Mouse (Mus musculus): ENCODE data around the gene Cdc25b. TPM values are rescaled to one million over a fixed set of nuclear protein-coding genes. Genes with fewer than 3 reads are reported as not detected.

Gene Cdc25b
- 13.3 and 15.8 TPM in 2 replicates for total RNA-seq (2017)

DNA sequence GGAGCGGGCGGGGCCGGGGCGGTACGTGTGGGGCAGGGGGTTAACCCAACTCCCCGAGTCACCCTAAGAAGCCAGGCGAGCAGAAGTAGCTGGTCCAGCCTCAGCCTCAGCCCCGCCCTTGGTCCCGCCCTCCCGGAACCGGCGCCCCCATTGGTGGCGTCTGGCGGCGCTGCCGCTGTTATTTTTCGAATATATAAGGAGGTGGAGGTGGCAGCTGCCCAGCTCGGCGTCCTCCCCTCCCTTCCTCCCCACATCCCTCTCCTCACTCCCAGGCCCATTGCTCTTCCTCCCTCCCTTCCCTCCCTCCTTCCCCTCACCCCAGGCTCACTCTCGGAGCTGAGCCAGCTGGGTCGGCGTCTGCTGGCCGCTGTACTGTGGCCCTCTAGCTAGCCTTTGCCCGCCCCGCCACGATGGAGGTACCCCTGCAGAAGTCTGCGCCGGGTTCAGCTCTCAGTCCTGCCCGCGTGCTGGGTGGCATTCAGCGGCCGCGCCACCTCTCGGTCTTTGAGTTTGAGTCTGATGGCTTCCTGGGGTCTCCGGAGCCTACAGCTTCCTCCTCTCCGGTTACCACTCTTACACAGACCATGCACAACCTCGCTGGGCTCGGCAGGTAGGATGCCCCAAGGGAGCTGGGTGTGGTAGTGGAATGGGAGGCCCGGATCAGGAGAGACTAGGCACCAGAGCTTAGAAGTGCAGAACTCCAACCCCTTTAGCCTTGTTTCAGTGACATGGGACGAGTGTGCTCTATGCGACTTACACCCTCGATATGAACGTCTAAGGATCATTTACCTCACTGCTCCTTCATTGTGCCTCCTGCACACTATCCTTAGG, at the start of gene Cdc25b, which contains the start of gene Spef1:
Cdc25b (plus strand) TSS at position 179 of the 831 bp plus-strand sequence.
Spef1 (minus strand) TSS at position 512 of the 831 bp plus-strand sequence.
- ATAC-seq (replicated peaks; ENCODE audit: low read depth, poor library complexity, severe bottlenecking), result peak; percentile 88

- ATAC-seq (replicated peaks; ENCODE audit: low read depth, poor library complexity, severe bottlenecking), result no peak
Measured at GRCm38 (mm10) chr2:131138296-131138695, 48.5 kb upstream of the Cdc25b start.

- no peak for ATAC-seq (replicated peaks; ENCODE audit: low read depth, poor library complexity, severe bottlenecking)
Measured at GRCm38 (mm10) chr2:131138760-131139159, 48.0 kb upstream of the Cdc25b start.

GRCm38 (mm10) chr2:131139287-131139686, 47.5 kb upstream of the Cdc25b start:
- no peak for ATAC-seq (replicated peaks; ENCODE audit: low read depth, poor library complexity, severe bottlenecking)

DNA sequence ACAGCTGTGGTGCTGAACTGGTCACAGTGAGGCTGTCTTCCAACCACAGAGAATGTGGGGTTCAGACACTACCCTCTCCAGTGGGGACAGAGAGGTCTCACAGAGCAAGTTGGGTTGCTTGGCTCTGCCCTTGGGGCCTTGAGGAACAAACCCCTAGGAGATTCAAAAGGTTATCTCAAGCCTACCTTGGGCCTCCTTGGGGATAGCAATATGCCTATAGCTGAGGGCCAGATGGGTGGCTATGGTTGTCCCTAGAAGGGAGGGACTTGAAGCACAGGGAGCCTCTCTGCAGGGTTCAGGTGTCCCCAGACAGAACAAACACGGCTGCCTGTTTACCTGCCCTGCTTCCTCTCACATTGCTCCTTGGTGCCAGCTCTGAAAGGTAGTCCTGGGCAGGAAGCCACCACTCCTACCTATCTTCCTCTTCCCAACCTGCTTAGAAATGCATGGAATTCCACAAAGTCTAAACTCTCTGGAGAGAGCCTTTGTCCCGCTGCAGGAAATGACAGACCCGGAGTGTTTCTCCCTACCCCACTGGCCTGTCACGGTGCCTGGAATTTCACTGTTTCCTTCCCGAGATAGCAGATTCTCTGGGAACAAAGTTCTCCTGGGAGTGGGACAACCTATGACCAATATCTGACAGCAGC, 46.7 kb upstream of the Cdc25b start:
- ATAC-seq (replicated peaks; ENCODE audit: low read depth, poor library complexity, severe bottlenecking), result no peak

GRCm38 (mm10) chr2:131140533-131140905, 46.2 kb upstream of the Cdc25b start:
- no peak for ATAC-seq (replicated peaks; ENCODE audit: low read depth, poor library complexity, severe bottlenecking)

GRCm38 (mm10) chr2:131141336-131141986, 45.3 kb upstream of the Cdc25b start:
- ATAC-seq (replicated peaks; ENCODE audit: low read depth, poor library complexity, severe bottlenecking), result no peak

- peak; percentile 92 for ATAC-seq (replicated peaks; ENCODE audit: low read depth, poor library complexity, severe bottlenecking)
Measured at GRCm38 (mm10) chr2:131142592-131142991, 44.2 kb upstream of the Cdc25b start.

DNA sequence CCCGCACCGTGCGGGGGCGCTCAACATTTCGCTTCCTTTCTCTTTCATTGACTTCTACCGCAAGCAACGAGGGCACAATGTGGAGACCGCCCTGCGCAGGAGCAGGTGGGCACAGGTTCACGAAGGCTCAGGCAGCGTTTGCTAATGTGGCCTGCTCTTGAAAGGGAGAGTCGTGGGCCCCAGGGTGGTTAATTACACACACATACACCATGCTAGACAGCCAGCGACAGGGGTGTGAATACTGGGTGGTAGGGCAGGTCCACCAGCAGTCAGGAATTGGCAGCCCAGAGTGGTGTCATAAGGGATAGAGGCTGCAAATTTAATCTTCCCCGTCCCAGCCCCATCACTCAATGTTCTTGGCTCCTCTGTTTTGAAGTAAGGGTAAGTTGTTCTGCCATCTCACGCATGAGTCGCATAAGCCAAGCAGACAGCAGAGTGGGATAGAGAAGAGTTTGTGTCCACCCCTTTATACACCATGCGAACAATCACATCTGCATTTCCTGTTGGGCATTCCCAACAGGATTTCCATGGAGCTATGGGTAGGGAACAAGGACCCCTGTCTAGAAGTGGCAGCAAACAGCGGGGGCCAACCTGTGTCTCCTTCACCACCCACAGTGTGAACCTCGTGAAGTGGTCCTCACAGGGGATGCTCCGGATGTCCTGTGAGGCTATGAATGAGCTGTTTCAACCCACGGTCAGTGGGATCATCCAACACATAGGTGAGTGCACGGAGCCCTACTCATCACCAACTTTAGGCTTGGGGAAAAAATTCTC, 43.6 kb upstream of the Cdc25b start:
- ATAC-seq (replicated peaks; ENCODE audit: low read depth, poor library complexity, severe bottlenecking), result no peak

DNA sequence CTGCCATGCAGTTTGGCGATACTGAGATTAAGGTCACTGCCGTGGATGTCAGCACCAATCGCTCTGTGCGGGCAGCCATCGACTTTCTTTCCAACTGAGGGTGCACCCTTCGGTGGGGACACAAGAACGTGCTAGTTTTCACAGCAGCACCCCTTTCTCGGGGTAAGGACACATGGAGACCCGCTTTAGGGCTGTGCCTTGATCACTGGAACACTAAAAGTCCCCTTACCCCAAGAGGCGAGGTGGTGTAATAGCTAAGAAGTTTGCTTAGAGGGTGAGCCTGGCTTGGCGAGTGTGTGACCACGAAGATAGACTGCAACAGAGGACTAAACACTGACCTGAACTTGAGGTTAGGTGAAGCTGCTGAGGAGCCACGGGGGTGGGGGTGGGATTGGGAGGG, 41.6 kb upstream of the Cdc25b start:
- ATAC-seq (replicated peaks; ENCODE audit: low read depth, poor library complexity, severe bottlenecking), result no peak

DNA sequence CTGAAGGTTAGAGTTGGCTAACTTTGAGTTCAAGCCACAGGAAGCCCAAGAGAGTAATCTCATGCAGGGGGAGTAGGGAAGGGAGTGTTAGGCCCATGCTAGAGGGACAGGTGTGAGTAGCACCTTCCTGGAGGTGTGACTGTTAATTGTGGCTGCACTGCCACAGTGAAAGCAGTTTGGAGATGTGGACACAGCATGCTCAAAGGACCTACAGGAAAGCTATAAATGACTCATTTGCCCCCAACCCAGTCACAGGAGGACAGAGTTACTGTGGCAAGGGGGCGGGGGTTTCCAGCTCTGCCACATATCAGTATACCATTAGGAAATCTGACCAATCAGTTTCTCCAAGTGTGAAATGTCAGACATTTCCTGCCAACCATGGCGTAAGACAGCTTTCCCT, 41.2 kb upstream of the Cdc25b start:
- no peak for ATAC-seq (replicated peaks; ENCODE audit: low read depth, poor library complexity, severe bottlenecking)

GRCm38 (mm10) chr2:131146193-131147042, 40.3 kb upstream of the Cdc25b start:
- no peak for ATAC-seq (replicated peaks; ENCODE audit: low read depth, poor library complexity, severe bottlenecking)

- no peak for ATAC-seq (replicated peaks; ENCODE audit: low read depth, poor library complexity, severe bottlenecking)
Measured at GRCm38 (mm10) chr2:131147043-131147365, 39.7 kb upstream of the Cdc25b start.

- no peak for ATAC-seq (replicated peaks; ENCODE audit: low read depth, poor library complexity, severe bottlenecking)
Measured at GRCm38 (mm10) chr2:131148353-131149253, 38.1 kb upstream of the Cdc25b start.

- ATAC-seq (replicated peaks; ENCODE audit: low read depth, poor library complexity, severe bottlenecking), result no peak
Measured at GRCm38 (mm10) chr2:131149254-131149578, 37.5 kb upstream of the Cdc25b start.

- ATAC-seq (replicated peaks; ENCODE audit: low read depth, poor library complexity, severe bottlenecking), result peak; percentile 37; the same call in 1 of the 2 replicates
Measured at GRCm38 (mm10) chr2:131152166-131152730, 34.5 kb upstream of the Cdc25b start.

GRCm38 (mm10) chr2:131154036-131154435, 32.7 kb upstream of the Cdc25b start:
- no peak for ATAC-seq (replicated peaks; ENCODE audit: low read depth, poor library complexity, severe bottlenecking)

DNA sequence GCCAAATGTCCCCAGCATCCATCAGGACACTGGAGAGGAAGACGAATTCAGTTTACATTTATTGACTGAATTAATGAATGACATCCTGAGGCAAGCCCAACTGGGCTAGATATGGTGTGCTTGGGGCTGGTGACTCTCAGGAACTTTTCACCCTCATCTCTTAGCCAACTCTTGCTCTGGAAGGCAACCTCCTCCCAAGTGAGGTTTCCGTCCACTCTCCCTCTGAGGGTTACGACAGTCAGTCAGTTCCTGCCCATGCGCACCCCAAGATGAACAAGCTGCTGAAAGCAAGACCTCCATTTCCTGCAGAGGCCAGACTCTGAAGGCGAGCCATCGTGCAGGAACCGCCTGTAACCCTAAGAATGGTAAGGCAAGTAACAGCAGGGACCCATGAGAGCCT, 29.8 kb upstream of the Cdc25b start:
- no peak for ATAC-seq (replicated peaks; ENCODE audit: low read depth, poor library complexity, severe bottlenecking)

Measured in common myeloid progenitor, adult 5-6 weeks (primary cell).